Mouse (Mus musculus) mouse trophoblast stem cell (cell line): Measurements from ENCODE around the gene Ints1.

ENCODE experiments used
- in situ Hi-C, 2 experiments: fragments of 300-500 bp; cut with MseI, MboI; formaldehyde crosslinking; loops; 2 replicates in 1 of 2; 3 replicates in 1 of 2; pipeline ENCODE4 v1.15.1; 2025

Gene Ints1

DNA sequence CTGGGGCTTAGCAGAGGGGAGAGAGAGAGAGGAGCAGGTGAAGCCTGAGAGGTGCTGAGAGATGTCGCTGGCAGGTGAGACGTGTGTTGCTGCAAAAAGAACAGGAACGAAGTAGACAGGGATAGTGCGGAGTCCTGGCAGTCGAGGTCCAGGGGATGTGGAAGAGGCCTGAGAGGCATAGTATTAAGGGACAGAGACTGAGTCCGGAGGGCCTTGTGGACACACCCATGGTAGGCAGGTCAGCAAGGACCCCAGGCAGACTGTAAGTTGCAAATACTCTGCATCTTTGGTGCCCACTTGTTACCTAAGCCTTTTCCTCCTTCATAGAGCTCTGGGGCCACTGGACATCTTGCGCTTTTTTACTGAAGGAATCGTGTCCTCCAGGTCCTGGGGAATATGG, 25.8 kb upstream of the Ints1 start:
- in situ Hi-C loops = no loop called here

DNA sequence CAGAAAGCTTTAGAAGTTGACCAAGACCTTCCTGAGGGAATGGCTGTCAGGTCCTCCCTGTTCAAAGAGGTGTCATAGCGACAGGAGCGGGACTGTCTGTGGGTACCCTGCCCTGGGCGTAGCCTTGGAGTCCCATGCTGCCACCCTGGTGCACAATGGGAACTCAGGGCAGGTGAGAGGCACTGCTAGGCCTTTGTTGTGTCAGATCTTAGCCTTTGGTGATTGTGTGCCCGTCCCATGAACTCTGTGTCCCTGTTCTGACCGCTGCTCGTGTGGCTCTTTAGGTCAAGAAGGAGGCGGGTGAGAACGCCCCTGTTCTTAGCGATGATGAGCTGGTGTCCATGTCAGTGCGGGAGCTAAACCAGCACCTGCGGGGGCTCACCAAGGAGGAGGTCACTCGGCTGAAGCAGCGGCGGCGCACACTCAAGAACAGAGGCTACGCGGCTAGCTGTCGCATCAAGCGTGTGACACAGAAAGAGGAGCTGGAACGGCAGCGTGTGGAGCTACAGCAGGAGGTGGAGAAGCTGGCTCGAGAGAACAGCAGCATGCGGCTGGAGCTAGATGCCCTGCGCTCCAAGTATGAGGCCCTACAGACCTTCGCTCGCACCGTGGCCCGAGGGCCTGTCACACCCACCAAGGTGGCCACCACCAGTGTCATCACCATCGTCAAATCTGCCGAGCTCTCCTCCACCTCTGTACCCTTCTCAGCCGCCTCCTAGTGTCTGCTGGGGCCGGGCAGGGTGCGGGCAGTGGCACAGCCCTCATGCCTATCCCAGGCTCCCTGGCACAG, 24.5 kb upstream of the Ints1 start:
- in situ Hi-C loops = no loop called here

DNA sequence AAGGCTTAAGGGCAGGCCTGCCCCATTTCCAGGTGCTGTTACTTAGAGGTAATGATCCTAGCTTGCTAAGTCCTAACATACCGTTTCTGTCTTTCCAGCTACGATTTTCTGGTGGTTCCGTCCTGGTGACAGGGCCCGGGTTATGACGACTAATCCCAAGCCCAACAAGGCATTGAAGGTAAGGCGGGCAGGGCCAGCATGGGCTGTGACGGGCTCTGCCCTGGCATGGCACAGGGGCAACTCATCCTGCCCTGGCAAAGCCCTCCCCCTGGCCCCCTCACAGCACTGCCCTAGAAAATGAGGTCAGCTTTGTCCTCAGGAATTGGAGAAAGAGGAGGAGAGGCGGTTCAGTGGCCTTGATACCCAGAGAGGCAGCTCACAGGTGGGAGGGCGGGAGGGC, 23.6 kb upstream of the Ints1 start:
- in situ Hi-C loops = no loop called here

DNA sequence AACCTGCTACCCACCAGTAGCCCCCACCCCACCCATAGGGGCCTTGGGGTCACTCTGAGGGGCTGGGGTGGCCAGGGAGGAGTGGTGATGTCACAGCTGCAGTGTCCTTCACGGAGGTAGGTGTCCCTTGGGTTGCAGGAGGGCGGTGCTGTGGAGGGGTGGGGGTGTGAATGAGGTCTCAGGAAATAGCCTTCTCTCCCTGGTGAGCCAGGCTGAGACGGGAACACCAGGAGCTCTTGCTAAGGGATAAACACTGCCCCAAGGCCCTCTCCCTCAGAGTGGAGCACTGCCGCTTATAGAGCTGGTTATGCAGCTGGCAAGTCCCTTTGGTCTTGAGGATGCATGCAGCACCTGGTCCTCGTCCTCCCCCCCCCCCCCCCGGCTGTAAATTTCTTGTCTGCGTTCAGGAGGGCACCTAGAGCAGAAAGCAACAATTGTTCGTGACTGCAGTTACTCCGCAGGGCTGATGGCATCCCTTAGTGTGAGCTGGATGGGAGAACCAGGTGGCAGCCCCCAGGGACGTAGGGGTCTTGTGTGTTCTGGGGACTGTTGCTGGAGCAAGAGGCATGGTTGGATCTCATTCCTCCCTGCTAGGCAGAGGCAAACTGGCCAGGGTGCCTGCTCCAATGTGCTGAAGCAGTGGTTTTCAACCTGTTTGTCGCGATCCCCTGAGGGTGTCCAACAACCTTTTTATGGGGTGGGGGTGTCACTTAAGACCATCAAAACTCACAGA, 22.9 kb upstream of the Ints1 start:
- in situ Hi-C loops = no loop called here

DNA sequence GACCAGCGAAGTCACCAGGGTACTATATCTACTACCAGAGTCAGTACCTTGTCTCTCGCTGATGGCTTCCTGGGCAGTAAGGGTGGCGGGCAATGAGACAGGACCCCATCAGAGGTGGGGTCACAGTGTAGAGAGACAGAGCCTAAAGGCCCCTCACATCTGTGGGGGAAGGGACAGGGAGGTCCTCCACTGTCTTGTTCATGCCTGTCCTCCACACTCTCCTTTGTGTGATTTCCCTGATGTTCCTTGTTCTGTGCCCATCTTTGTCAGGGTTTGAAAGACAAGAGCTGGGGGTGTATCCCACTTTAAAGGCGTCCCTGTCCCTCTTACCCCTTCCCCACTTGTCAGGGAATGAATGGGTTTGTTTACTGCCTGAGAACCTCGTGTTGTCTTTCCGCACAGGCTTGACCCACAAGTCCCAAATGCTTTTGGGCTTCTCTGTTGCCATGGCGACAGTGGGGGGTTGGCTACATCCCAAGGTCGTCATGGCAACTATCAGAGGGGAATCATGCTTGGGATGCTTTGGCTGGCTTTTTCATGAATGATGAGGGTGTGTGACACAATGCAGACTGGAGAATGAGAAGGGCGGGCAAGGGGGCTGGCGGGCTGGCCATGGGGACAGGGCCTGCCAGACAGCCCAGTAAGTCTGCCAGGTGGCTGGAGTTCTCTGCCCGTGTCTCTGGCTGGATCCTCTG, 22.1 kb upstream of the Ints1 start:
- in situ Hi-C loops = no loop called here

GRCm38 (mm10) chr5:139796900-139797299, 21.4 kb upstream of the Ints1 start:
- in situ Hi-C loops = no loop called here

- in situ Hi-C loops = no loop called here
Measured at GRCm38 (mm10) chr5:139796001-139796620, 20.6 kb upstream of the Ints1 start.

DNA sequence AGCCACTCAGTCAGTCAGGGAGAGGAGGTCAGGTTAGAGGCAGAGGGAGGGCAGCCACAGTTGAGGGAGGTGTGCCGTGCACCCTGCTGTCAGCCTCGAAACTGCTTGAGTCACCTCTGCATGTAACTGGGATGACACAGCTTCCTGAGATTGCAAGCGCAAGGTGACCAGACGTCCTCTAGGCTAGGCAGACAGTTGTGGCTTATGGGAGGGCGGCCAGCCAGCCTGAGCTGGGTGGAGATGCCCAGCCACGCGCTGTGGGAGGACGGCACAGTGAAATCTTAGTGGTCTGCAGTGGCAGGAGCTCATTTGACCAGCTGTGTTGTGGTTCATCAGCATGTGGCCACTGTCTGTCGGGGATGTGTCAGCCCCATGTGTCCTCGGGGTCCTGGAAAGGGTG, 19.5 kb upstream of the Ints1 start:
- in situ Hi-C loops = no loop called here

DNA sequence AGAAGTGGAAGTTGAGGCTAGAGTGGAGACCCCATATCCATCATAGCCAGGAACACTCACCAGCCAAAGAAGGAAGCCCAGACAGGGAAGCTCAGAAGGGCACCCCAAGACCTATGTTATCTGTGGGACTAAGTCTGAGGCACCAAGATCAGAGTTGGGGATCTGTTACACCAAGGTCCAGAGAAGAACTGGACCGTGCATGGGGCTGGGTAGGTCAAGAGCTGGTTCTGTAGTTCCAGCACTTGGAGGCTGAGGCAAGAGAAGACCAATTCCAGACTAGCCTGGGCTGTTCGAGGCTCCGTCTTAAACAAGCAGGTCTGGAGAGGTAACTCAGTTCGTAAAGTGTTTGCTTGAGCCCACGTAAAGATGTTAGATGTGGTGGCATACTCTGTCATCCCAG, 18.7 kb upstream of the Ints1 start:
- in situ Hi-C loops = no loop called here

DNA sequence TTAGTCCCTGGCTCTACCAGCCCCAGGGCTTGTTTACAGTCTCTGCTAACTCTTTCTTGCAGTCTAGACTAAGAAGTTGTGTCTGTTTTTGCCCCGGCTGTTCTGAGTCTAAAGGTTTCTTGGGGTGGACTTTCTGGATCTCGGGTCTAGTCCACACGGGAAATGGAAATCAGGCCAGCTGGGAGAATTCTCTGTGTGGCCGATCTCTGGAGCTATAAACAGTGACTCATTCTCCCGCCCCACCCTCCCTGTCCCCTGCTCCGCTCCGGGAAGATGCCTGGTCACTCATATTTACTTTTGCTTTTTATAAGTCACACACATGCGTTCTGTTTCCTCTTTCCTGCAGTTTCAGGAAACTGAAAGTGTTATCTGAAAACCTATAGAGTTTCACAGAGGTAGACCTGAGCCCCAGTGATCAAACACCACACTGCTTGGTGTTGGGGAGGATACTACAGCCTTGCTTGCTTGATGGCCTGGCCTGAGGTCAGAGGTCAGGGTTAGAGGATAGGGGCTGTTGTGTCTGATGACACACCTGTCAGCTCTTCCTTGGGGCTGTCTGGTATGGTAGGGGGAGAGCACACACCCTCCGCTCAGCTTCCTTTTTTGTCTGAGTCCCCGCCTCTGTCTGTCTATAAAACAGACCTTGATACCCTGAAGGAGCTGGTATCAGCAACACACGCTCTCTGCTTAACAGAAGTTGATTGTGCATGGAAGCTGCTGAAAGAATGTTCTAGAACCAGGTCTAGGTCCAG, 18.0 kb upstream of the Ints1 start:
- in situ Hi-C loops = no loop called here

DNA sequence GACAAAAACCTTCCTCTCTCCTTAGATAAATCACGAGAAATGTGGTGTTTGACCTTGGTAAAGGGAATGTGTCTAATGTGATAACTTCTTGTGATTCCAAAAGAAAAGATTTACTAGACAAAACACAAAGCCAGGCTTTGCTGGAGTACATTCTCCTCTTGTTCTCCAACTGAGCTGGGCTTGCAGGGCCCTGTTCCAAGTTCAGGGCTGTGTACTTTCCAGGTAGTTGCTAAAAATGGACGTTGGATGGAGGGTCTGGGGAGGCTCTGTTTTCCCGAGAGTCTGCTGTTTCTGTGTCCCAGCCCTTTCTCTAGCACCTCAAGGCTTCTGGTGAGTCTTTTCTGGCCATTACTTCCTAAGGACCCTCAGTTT, 17.5 kb upstream of the Ints1 start:
- in situ Hi-C loops = no loop called here

- in situ Hi-C loops = no loop called here
Measured at GRCm38 (mm10) chr5:139792159-139792775, 16.8 kb upstream of the Ints1 start.

GRCm38 (mm10) chr5:139791227-139792158, 16.0 kb upstream of the Ints1 start, which contains the start of gene Mafk:
Gene Mafk (plus strand): TSS chr5:139791513.
- in situ Hi-C loops = no loop called here

GRCm38 (mm10) chr5:139789466-139789865, 14.0 kb upstream of the Ints1 start:
- in situ Hi-C loops = no loop called here

DNA sequence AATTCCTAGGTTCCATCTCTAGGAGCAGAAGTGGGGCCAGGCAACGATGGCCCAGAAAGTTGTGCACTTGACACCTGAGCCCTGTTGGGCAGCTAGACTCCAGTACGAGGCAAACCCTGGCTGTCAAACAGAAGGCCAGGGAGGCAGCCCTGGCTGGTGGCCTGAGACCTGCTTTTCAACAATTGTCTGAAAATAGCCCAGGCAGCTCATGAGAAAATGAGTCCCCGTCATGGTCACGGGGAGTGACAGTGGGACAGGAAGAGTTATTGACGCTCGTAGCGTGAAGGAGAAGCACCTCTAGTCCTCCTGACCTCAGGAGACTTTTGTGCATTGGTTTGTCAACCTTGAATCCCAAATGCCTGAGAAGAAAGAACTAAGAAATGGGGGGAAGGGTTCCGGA, 5.9 kb upstream of the Ints1 start:
- in situ Hi-C loops = no loop called here

DNA sequence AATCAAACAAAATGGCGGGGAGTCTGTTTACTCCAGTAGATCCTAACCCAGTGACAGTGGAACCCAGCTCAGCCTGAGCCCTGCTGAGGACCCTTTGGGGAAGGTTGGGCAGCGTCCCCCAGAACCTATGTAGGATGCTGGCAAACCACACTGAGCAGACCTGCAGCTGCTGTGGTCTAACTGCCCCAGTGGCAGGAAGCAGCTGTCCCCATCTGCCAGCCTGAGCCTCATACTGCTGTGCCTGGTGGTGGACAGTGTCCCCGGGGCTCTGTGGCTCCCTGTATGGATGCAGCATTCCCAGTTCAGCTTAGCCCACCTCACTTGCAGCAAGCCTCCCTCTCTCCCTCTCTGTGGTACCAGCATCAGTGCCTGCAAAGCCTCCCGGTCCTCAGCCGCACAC, 1.5 kb upstream of the Ints1 start:
- in situ Hi-C loops = no loop called here

DNA sequence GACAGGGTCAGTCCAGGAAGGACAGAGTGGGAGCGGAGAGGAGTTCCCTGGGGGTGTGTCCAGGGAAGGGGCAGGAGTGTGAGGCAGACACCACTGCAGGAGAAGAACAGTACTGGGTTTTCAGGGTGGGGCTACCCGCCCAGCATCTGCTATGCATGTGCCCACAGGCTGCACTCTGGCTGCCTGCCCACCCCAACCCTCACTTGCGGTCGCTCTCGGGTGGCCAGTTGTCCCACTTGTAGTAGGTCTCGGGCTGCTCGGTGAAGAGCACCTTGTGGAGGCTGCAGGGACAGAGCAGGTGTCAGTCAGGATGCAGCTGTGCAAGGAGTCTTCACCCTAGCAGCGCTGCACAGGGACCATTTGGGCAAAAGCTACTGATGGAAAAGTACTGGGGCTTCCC, 7.3 kb downstream of the Ints1 start:
- in situ Hi-C loops = no loop called here

DNA sequence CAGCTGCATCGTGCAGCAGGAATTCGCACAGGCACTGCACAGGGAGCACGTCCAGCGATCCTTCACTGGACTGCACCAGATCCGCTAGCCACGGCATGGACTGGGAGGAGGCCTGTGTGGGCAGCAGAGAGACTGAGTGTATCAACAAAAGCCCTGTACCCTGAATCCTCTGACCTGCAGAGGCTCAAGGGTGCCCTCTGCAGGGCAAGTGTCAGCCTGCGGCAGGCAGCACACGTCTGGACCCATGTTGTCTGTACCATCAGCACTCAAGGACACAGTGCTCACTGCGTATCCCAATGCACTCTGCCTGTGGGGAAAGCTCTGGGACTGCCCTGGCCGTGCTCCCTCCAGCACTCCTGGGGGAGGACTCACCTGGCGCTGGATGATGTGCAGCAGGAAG, 11.2 kb downstream of the Ints1 start:
- in situ Hi-C loops = no loop called here

- in situ Hi-C loops = no loop called here
Measured at GRCm38 (mm10) chr5:139758096-139758495, 17.4 kb downstream of the Ints1 start.

DNA sequence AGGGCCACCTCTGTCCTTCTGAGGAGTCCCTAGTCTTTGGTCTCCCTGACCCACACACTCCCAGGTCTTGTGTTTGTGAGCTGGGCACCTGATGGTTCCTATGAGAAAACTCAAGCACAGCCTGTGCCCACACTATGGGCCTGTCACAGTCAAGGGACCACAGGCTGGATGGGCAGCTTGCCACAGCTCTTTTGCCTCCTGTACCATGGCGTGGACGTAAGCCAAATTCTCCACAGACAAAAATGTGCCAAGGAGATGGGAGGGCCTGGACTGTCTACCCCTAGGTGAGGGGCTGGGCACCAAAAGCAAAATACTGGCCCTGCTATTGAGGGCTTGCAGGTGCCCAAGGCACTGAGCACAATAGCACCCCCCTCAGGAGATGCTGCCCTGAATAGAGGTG, 18.9 kb downstream of the Ints1 start:
- in situ Hi-C loops = no loop called here
